ENCODE assay signal across 8 mouse cellular contexts in the genomic region with DNA sequence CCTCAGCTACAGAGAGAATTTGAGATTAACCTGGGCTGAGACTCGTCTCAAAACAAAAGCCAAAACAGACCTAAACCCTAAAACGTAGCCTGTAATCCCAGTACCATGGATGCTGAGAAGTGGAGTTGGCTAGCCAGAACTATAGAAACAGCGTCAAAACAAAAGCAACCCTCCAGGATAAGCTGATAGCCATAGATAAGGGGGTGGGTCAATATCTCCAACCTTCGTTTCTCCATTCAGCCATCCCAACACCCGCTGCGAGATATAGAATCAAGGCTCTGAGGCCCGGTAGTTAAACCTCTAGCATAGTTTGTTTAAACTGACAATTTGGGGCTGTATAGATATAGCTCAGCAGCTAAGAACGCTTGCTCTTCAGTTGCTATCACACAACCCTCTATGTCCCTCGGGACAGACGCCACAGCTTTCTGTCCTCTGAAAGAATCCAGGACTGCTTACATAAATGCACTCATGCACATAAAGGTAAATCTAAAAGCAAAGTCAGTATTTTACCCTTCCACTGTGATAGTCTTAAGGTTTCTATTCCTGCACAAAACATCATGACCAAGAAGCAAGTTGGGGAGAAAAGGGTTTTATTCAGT. TPM values are rescaled to one million over a fixed set of nuclear protein-coding genes. Genes with fewer than 3 reads are reported as not detected.
A peak's percentile ranks its signal among the peaks of the same experiment; 100 is the strongest.
DNase-seq lines count a peak whose midpoint lies in the region; ATAC-seq and TF ChIP-seq lines count a peak whose summit lies in the region.

No protein-coding gene starts in this region.

- peak overlapping the region; percentile 80 for H3K4me2 ChIP-seq in heart, embryonic 15.5 days
- H3K4me2 ChIP-seq in liver, embryonic 15.5 days = peak overlapping the region; percentile 85

- H3K4me1 ChIP-seq in ES-Bruce4 (ENCODE audit: control insufficient read depth, insufficient read depth, low read length) = no peaks in the 10 kb centered on the region
- peaks cover 16% of the 10 kb centered on the region for H3K4me1 ChIP-seq in heart, embryonic 15.5 days (replicated peaks)
- H3K4me1 ChIP-seq in liver, embryonic 15.5 days (replicated peaks) = peaks cover 53% of the 10 kb centered on the region

- peaks cover 36% of the 10 kb centered on the region for H3K36me3 ChIP-seq in ES-Bruce4 (ENCODE audit: control insufficient read depth, insufficient read depth, low read length, poor library complexity, severe bottlenecking)
- H3K36me3 ChIP-seq in heart, embryonic 15.5 days = peaks cover 31% of the 10 kb centered on the region
- H3K36me3 ChIP-seq in liver, embryonic 15.5 days (replicated peaks) = peaks cover 14% of the 10 kb centered on the region

- H3K9ac ChIP-seq in ES-Bruce4 (ENCODE audit: low read depth, poor library complexity, severe bottlenecking) = peak overlapping the region; percentile 42; the same call in 1 of the 2 replicates
- no peak overlapping the region for H3K9ac ChIP-seq in heart, embryonic 15.5 days
- 0 out of 2 replicates have a peak overlapping the region, but pooled peaks have one; percentile 19 for H3K9ac ChIP-seq in liver, embryonic 15.5 days

- WGBS in heart, embryonic 15.5 days = 24% methylated on average over 10 of the region's 10 CpGs
- WGBS in liver, embryonic 15.5 days (ENCODE audit: insufficient replicate concordance) = 7% methylated on average over 10 of the region's 10 CpGs

- H3K27me3 ChIP-seq in ES-Bruce4 (ENCODE audit: control insufficient read depth, insufficient read depth, low read length, poor library complexity, severe bottlenecking) = no peaks in the 10 kb centered on the region
- no peaks in the 10 kb centered on the region for H3K27me3 ChIP-seq in heart, embryonic 15.5 days
- no peaks in the 10 kb centered on the region for H3K27me3 ChIP-seq in liver, embryonic 15.5 days

- TF ChIP-seq EP300 in ES-Bruce4 (IDR thresholded peaks at IDR 0.05; ENCODE audit: insufficient read depth, low read depth, low read length) = no peak

- ATAC-seq in heart, embryonic 15.5 days (replicated peaks; ENCODE audit: insufficient number of reproducible peaks, insufficient read depth, low FRiP score, low read depth) = no peak
- ATAC-seq in liver, embryonic 15.5 days (ENCODE audit: insufficient read depth) = 0 out of 2 replicates have a peak, but pooled peaks have one; percentile 2

- TF ChIP-seq CTCF in ES-Bruce4 (IDR thresholded peaks at IDR 0.05; ENCODE audit: low read depth, low read length) = no peak

- H3K4me3 ChIP-seq in ES-Bruce4 (ENCODE audit: low read depth, low read length) = no peak overlapping the region
- H3K4me3 ChIP-seq in heart, embryonic 15.5 days = peak overlapping the region; percentile 71; the same call in 1 of the 2 replicates
- peak overlapping the region; percentile 80 for H3K4me3 ChIP-seq in liver, embryonic 15.5 days (replicated peaks)

- peak overlapping the region; percentile 22 for H3K27ac ChIP-seq in ES-Bruce4 (ENCODE audit: insufficient read depth, low read length)
- peak overlapping the region; percentile 86 for H3K27ac ChIP-seq in heart, embryonic 15.5 days
- H3K27ac ChIP-seq in liver, embryonic 15.5 days (replicated peaks) = peak overlapping the region; percentile 87

- no peak for TF ChIP-seq POLR2A in ES-Bruce4 (IDR thresholded peaks at IDR 0.05; ENCODE audit: insufficient read depth, low read length)

- DNase-seq in heart, adult 11 months = peak; percentile 86
- DNase-seq in heart, adult 9 months (ENCODE audit: low spot score in 2 of 2) = no peak
- no peak for DNase-seq in testis, postnatal 14 days (ENCODE audit: low spot score)
- DNase-seq in Muller cell, postnatal 12 days (ENCODE audit: inconsistent ontology term) = no peak
- DNase-seq in testis, postnatal 10 days (ENCODE audit: low spot score) = no peak

- no peaks in the 10 kb centered on the region for H3K9me3 ChIP-seq in ES-Bruce4 (replicated peaks; ENCODE audit: control insufficient read depth, insufficient read depth, low read length, poor library complexity, severe bottlenecking)
- no peaks in the 10 kb centered on the region for H3K9me3 ChIP-seq in heart, embryonic 15.5 days (replicated peaks)
- H3K9me3 ChIP-seq in liver, embryonic 15.5 days (replicated peaks) = no peaks in the 10 kb centered on the region

RNA-seq across cellular contexts. Expression of gene Slc25a17, which starts 0.9 kb away (rescaled TPM):
- polyA plus RNA-seq in ES-Bruce4 (2011; ENCODE audit: insufficient read depth, insufficient read length, low read depth, missing spikeins) = 81.8 and 87.7 TPM in 2 replicates
- polyA plus RNA-seq in heart, embryonic 15.5 days (2015; fragmentation: Nextera tagmentation; extraction: Ambion mirVana) = 47.8 and 60.5 TPM in 2 replicates
- polyA plus RNA-seq in liver, embryonic 15.5 days (2015; fragmentation: Nextera tagmentation; extraction: Ambion mirVana) = 40.7 and 40.9 TPM in 2 replicates

RNA-seq across cellular contexts. Expression of gene St13, which starts 38.4 kb away (rescaled TPM):
- polyA plus RNA-seq in ES-Bruce4 (2011; ENCODE audit: insufficient read depth, insufficient read length, low read depth, missing spikeins) = 696 and 796 TPM in 2 replicates
- polyA plus RNA-seq in heart, embryonic 15.5 days (2015; fragmentation: Nextera tagmentation; extraction: Ambion mirVana) = 104 and 107 TPM in 2 replicates
- 53.5 and 57.4 TPM in 2 replicates for polyA plus RNA-seq in liver, embryonic 15.5 days (2015; fragmentation: Nextera tagmentation; extraction: Ambion mirVana)

RNA-seq across cellular contexts. Expression of gene Xpnpep3, which starts 38.4 kb away (rescaled TPM):
- polyA plus RNA-seq in ES-Bruce4 (2011; ENCODE audit: insufficient read depth, insufficient read length, low read depth, missing spikeins) = 21.0 and 26.7 TPM in 2 replicates
- polyA plus RNA-seq in heart, embryonic 15.5 days (2015; fragmentation: Nextera tagmentation; extraction: Ambion mirVana) = 8.9 and 10.3 TPM in 2 replicates
- 6.2 and 6.8 TPM in 2 replicates for polyA plus RNA-seq in liver, embryonic 15.5 days (2015; fragmentation: Nextera tagmentation; extraction: Ambion mirVana)

RNA-seq across cellular contexts. Expression of gene Dnajb7, which starts 46.6 kb away (rescaled TPM):
- not detected in 2 replicates for polyA plus RNA-seq in ES-Bruce4 (2011; ENCODE audit: insufficient read depth, insufficient read length, low read depth, missing spikeins)
- 1.1 and 1.3 TPM in 2 replicates for polyA plus RNA-seq in heart, embryonic 15.5 days (2015; fragmentation: Nextera tagmentation; extraction: Ambion mirVana)
- polyA plus RNA-seq in liver, embryonic 15.5 days (2015; fragmentation: Nextera tagmentation; extraction: Ambion mirVana) = 0.70 and 0.75 TPM in 2 replicates

Comparison
In these comparisons a context has a peak if more than half of its experiments do, and no peak if none do; other contexts are left out.
1. H3K27ac ChIP-seq: peak in every context shown above with its lines; median percentile 87 in liver, embryonic 15.5 days; 86 in heart, embryonic 15.5 days; 22 in ES-Bruce4.